Mouse (Mus musculus): ENCODE data around the gene Dok5. TPM values are rescaled to one million over a fixed set of nuclear protein-coding genes. Genes with fewer than 3 reads are reported as not detected.

Gene Dok5
- polyA plus RNA-seq, 2 experiments from 2014 or later: not detected

Other genes starting within 250 kb of the Dok5 start
- 10 to 100 TPM; 40.0 to 52.4 TPM for gene Pfdn4, start 235.4 kb upstream of the Dok5 start, polyA plus RNA-seq (2017; shearing (Covaris generic))
- gene Cyp24a1, start 234.7 kb upstream of the Dok5 start, polyA plus RNA-seq (2017; shearing (Covaris generic)): not detected
- gene 4930470P17Rik, start 129.8 kb upstream of the Dok5 start, polyA plus RNA-seq (2017; shearing (Covaris generic)): not detected